Mouse (Mus musculus) limb, embryonic 13.5 days (tissue): ENCODE measurements at regions not wholly inside any gene's neighbourhood (a gene's known extent, or its start where the extent isn't known, plus 50 kb on each side); places are given as distances from the start of the nearest gene placed in this dataset.
A peak's percentile ranks its signal among the peaks of the same experiment; 100 is the strongest.

ENCODE experiments used
- ATAC-seq: fragments of 200-750 bp; cut with Nextera tagmentation; 2 replicates; pipeline ENCODE4 v1.8.0; 2017; ENCODE audit warnings: low read depth, moderate number of reproducible peaks, moderate TSS enrichment; ENCODE audit not compliant: low FRiP score
- H3K27ac ChIP-seq: fragments of 300-500 bp; sonication (generic); 2 replicates; pipeline ENCODE4 v1.5.1; 2015; ENCODE audit warnings: inconsistent platforms, mild to moderate bottlenecking, moderate library complexity
- H3K27me3 ChIP-seq: fragments of 300-500 bp; sonication (generic); 2 replicates; pipeline ENCODE4 v1.6.1; 2015; ENCODE audit warnings: mild to moderate bottlenecking, inconsistent platforms
- H3K36me3 ChIP-seq: fragments of 300-500 bp; sonication (generic); 2 replicates; pipeline ENCODE4 v1.6.1; 2015; ENCODE audit warnings: inconsistent platforms, mild to moderate bottlenecking, moderate library complexity
- H3K4me1 ChIP-seq: fragments of 300-500 bp; sonication (generic); 2 replicates; pipeline ENCODE4 v1.6.1; 2015; ENCODE audit warnings: inconsistent platforms
- H3K4me2 ChIP-seq: fragments of 300-500 bp; sonication (generic); replicated peaks from 2 replicates; pipeline ENCODE4 v1.6.1; 2015; ENCODE audit warnings: inconsistent platforms, mild to moderate bottlenecking, moderate library complexity
- H3K4me3 ChIP-seq: fragments of 300-500 bp; sonication (generic); 2 replicates; pipeline ENCODE4 v1.5.1; 2015; ENCODE audit warnings: moderate library complexity, mild to moderate bottlenecking, inconsistent platforms
- H3K9ac ChIP-seq: fragments of 300-500 bp; sonication (generic); 2 replicates; pipeline ENCODE4 v1.6.1; 2015; ENCODE audit warnings: mild to moderate bottlenecking, inconsistent platforms
- H3K9me3 ChIP-seq: fragments of 300-500 bp; sonication (generic); 2 replicates; pipeline ENCODE4 v1.6.1; 2016; ENCODE audit warnings: inconsistent platforms
- WGBS: fragments of 180-500 bp; shearing (Covaris S2); methylation state at CpG from one replicate; pipeline ENCODE4 v1.1.7; 2015; 5-methylcytosine and 5-hydroxymethylcytosine counted together

DNA sequence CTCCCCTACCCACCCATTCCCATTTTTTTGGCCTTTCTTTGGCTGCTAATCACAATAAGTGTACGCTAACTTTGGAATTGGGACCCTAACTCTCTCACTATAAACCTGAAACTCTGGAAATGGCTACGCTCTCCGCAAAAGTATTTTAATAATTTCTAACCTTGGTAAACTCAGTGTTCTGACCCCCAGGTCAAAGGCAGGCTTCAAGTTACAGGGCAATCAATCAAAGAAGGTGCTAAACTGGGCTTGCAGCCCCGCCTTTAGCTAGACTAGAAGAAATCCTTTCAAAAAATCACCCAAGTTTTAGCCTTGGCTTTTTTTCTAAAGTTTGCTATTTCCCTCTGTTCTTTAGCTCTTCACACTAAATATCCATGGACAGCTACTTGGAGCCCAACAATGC is 72.4 kb upstream of the Spag17 start:
- ATAC-seq: no peak
- Histone ChIP-seq H3K27ac (no peak overlapping the region), H3K4me1 (peaks cover 31% of the 10 kb centered on the region), H3K9me3 (no peaks in the 10 kb centered on the region), H3K36me3 (no peaks in the 10 kb centered on the region), H3K27me3 (no peaks in the 10 kb centered on the region), H3K9ac (no peak overlapping the region), H3K4me2 (no peak overlapping the region), H3K4me3 (no peak overlapping the region)
- WGBS: 33% methylated on average over 4 of the region's 4 CpGs

GRCm38 (mm10) chr3:99815115-99815514 is 70.1 kb upstream of the Spag17 start:
- peak; percentile 19; the same call in 1 of the 2 replicates for ATAC-seq
- H3K4me3 ChIP-seq: no peak overlapping the region
- no peak overlapping the region for H3K27ac ChIP-seq
- H3K27me3 ChIP-seq: no peaks in the 10 kb centered on the region
- H3K4me1 ChIP-seq: peaks cover 31% of the 10 kb centered on the region
- no peaks in the 10 kb centered on the region for H3K9me3 ChIP-seq
- no peak overlapping the region for H3K4me2 ChIP-seq
- H3K9ac ChIP-seq: no peak overlapping the region
- WGBS: 53% methylated on average over 3 of the region's 3 CpGs
- H3K36me3 ChIP-seq: no peaks in the 10 kb centered on the region

DNA sequence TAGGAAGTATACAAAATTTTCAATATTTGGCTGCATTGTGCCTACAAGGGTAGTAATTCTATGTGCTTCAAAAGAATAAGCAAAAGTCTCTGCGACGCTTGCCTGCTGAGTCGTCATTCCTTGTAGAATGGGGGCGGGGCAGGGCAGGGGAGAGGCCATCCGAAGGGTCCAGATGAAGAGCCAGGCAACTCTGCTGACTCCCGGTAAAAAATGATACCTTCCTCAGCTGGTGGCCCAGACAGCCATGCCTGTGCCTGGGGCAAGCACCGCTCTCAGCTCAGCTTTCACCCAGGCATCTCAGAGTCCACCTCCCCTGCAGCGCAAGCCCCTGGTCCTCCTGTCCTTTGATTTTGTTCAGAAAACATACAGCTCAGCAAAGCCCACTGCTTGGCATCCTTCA is 67.2 kb upstream of the Spag17 start:
- Histone ChIP-seq H3K27me3 (no peaks in the 10 kb centered on the region), H3K9me3 (no peaks in the 10 kb centered on the region), H3K36me3 (no peaks in the 10 kb centered on the region), H3K4me1 (peaks cover 32% of the 10 kb centered on the region), H3K4me3 (no peak overlapping the region), H3K27ac (no peak overlapping the region), H3K4me2 (no peak overlapping the region), H3K9ac (no peak overlapping the region)
- WGBS: 35% methylated on average over 8 of the region's 8 CpGs
- no peak for ATAC-seq

GRCm38 (mm10) chr3:99822735-99823134 is 62.5 kb upstream of the Spag17 start:
- no peaks in the 10 kb centered on the region for H3K9me3 ChIP-seq
- peak; percentile 61; the same call in 1 of the 2 replicates for ATAC-seq
- H3K4me2 ChIP-seq: no peak overlapping the region
- H3K36me3 ChIP-seq: no peaks in the 10 kb centered on the region
- no peak overlapping the region for H3K9ac ChIP-seq
- 56% methylated on average over 5 of the region's 5 CpGs for whole genome bisulfite sequencing
- no peak overlapping the region for H3K4me3 ChIP-seq
- H3K27me3 ChIP-seq: no peaks in the 10 kb centered on the region
- H3K4me1 ChIP-seq: peaks cover 21% of the 10 kb centered on the region
- H3K27ac ChIP-seq: no peak overlapping the region

GRCm38 (mm10) chr3:99823256-99823655 is 62.0 kb upstream of the Spag17 start:
- Histone ChIP-seq H3K27ac (no peak overlapping the region), H3K4me3 (no peak overlapping the region), H3K4me1 (peaks cover 16% of the 10 kb centered on the region), H3K9ac (no peak overlapping the region), H3K4me2 (no peak overlapping the region), H3K27me3 (no peaks in the 10 kb centered on the region), H3K9me3 (no peaks in the 10 kb centered on the region), H3K36me3 (no peaks in the 10 kb centered on the region)
- 79% methylated on average over 3 of the region's 3 CpGs for WGBS
- ATAC-seq: 0 out of 2 replicates have a peak, but pooled peaks have one; percentile 24
